Mouse (Mus musculus) limb, embryonic 13.5 days (tissue): ENCODE data around the gene Tmem101. TPM values are rescaled to one million over a fixed set of nuclear protein-coding genes. Genes with fewer than 3 reads are reported as not detected.

Experiments
- ATAC-seq: fragments of 200-750 bp; cut with Nextera tagmentation; 2 replicates; pipeline ENCODE4 v1.8.0; 2017; ENCODE audit warnings: low read depth, moderate number of reproducible peaks, moderate TSS enrichment; ENCODE audit not compliant: low FRiP score
- H3K27ac ChIP-seq: fragments of 300-500 bp; sonication (generic); 2 replicates; pipeline ENCODE4 v1.5.1; 2015; ENCODE audit warnings: inconsistent platforms, mild to moderate bottlenecking, moderate library complexity
- H3K27me3 ChIP-seq: fragments of 300-500 bp; sonication (generic); 2 replicates; pipeline ENCODE4 v1.6.1; 2015; ENCODE audit warnings: mild to moderate bottlenecking, inconsistent platforms
- H3K36me3 ChIP-seq: fragments of 300-500 bp; sonication (generic); 2 replicates; pipeline ENCODE4 v1.6.1; 2015; ENCODE audit warnings: inconsistent platforms, mild to moderate bottlenecking, moderate library complexity
- H3K4me1 ChIP-seq: fragments of 300-500 bp; sonication (generic); 2 replicates; pipeline ENCODE4 v1.6.1; 2015; ENCODE audit warnings: inconsistent platforms
- H3K4me2 ChIP-seq: fragments of 300-500 bp; sonication (generic); replicated peaks from 2 replicates; pipeline ENCODE4 v1.6.1; 2015; ENCODE audit warnings: inconsistent platforms, mild to moderate bottlenecking, moderate library complexity
- H3K4me3 ChIP-seq: fragments of 300-500 bp; sonication (generic); 2 replicates; pipeline ENCODE4 v1.5.1; 2015; ENCODE audit warnings: moderate library complexity, mild to moderate bottlenecking, inconsistent platforms
- H3K9ac ChIP-seq: fragments of 300-500 bp; sonication (generic); 2 replicates; pipeline ENCODE4 v1.6.1; 2015; ENCODE audit warnings: mild to moderate bottlenecking, inconsistent platforms
- H3K9me3 ChIP-seq: fragments of 300-500 bp; sonication (generic); 2 replicates; pipeline ENCODE4 v1.6.1; 2016; ENCODE audit warnings: inconsistent platforms
- WGBS: fragments of 180-500 bp; shearing (Covaris S2); methylation state at CpG from one replicate; pipeline ENCODE4 v1.1.7; 2015; 5-methylcytosine and 5-hydroxymethylcytosine counted together
- polyA plus RNA-seq: library from polyadenylated mRNA; unstranded; fragments of >200 nt; fragmentation: Nextera tagmentation; extraction: Ambion mirVana; gene quantifications from 2 replicates; pipeline ENCODE4 v1.2.1, GENCODE M21; 2015

Gene Tmem101
- 44.7 and 46.1 TPM in 2 replicates for polyA plus RNA-seq

- H3K4me2 ChIP-seq, result peak within 1 kb of the TSS; percentile 86
- H3K4me1 ChIP-seq, result peaks cover 8% of the 10 kb centered on the region
- under 1% methylated on average over 37 of the region's 37 CpGs for WGBS
- ATAC-seq, result peak; percentile 82
- H3K4me3 ChIP-seq, result peak within 1 kb of the TSS; percentile 67
- H3K27ac ChIP-seq, result peak within 1 kb of the TSS; percentile 75; the same call in 1 of the 2 replicates
- H3K36me3 ChIP-seq, result peaks cover 39% of the 10 kb centered on the region
- H3K27me3 ChIP-seq, result no peaks in the 10 kb centered on the region
- H3K9me3 ChIP-seq, result no peaks in the 10 kb centered on the region
- peak within 1 kb of the TSS; percentile 85 for H3K9ac ChIP-seq
These were observed at the start of gene Tmem101 for GRCm38 (mm10) chr11:102156039-102156785. Gene Tmem101, minus strand, starts transcription at chr11:102156404.

DNA sequence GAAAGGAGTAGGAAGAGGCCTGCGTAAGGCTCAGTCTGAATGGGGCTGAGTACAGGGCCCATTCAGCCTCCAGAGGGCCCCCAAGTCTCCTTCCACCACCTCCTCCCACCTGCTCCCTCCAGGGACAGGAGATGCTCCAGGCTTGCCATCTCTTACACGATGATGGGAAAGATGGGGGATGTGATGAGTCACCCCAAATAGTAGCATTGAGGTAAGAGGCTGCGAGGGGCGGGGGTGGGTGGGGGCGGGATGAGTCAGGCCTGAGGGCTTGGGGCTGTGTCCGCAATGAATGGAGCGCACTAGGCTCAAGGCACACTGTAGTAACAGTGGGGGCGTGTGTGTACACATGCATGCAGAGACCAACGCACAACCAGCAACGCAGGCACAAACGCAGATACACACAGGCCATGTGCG lies 45.2 kb upstream of the Tmem101 start:
- Histone ChIP-seq H3K27ac (no peak overlapping the region), H3K4me3 (no peak overlapping the region), H3K27me3 (no peaks in the 10 kb centered on the region), H3K4me1 (no peaks in the 10 kb centered on the region), H3K36me3 (peaks cover 96% of the 10 kb centered on the region), H3K4me2 (no peak overlapping the region), H3K9me3 (no peaks in the 10 kb centered on the region), H3K9ac (no peak overlapping the region)
- ATAC-seq, result no peak
- 87% methylated on average over 12 of the region's 12 CpGs for WGBS

GRCm38 (mm10) chr11:102199856-102200255 lies 43.7 kb upstream of the Tmem101 start:
- Histone ChIP-seq H3K4me3 (no peak overlapping the region), H3K9me3 (no peaks in the 10 kb centered on the region), H3K4me2 (no peak overlapping the region), H3K4me1 (no peaks in the 10 kb centered on the region), H3K27ac (no peak overlapping the region), H3K9ac (0 out of 2 replicates have a peak overlapping the region, but pooled peaks have one; percentile 13), H3K27me3 (no peaks in the 10 kb centered on the region), H3K36me3 (peaks cover 96% of the 10 kb centered on the region)
- 31% methylated on average over 9 of the region's 9 CpGs for WGBS
- no peak for ATAC-seq

- Histone ChIP-seq H3K9me3 (no peaks in the 10 kb centered on the region), H3K4me1 (no peaks in the 10 kb centered on the region), H3K4me2 (no peak overlapping the region), H3K27ac (no peak overlapping the region), H3K4me3 (no peak overlapping the region), H3K36me3 (peaks cover 96% of the 10 kb centered on the region), H3K9ac (no peak overlapping the region), H3K27me3 (no peaks in the 10 kb centered on the region)
- 67% methylated on average over 5 of the region's 6 CpGs for WGBS
- no peak for ATAC-seq
These were observed 42.0 kb upstream of the Tmem101 start for GRCm38 (mm10) chr11:102198245-102198644.

- 87% methylated on average over 21 of the region's 21 CpGs for WGBS
- peaks cover 3% of the 10 kb centered on the region for H3K4me1 ChIP-seq
- ATAC-seq, result no peak
- no peak overlapping the region for H3K9ac ChIP-seq
- H3K36me3 ChIP-seq, result peaks cover 88% of the 10 kb centered on the region
- no peak overlapping the region for H3K27ac ChIP-seq
- no peaks in the 10 kb centered on the region for H3K9me3 ChIP-seq
- H3K4me3 ChIP-seq, result no peak overlapping the region
- no peak overlapping the region for H3K4me2 ChIP-seq
- no peaks in the 10 kb centered on the region for H3K27me3 ChIP-seq
These were observed 40.0 kb upstream of the Tmem101 start for GRCm38 (mm10) chr11:102196018-102196797.

DNA sequence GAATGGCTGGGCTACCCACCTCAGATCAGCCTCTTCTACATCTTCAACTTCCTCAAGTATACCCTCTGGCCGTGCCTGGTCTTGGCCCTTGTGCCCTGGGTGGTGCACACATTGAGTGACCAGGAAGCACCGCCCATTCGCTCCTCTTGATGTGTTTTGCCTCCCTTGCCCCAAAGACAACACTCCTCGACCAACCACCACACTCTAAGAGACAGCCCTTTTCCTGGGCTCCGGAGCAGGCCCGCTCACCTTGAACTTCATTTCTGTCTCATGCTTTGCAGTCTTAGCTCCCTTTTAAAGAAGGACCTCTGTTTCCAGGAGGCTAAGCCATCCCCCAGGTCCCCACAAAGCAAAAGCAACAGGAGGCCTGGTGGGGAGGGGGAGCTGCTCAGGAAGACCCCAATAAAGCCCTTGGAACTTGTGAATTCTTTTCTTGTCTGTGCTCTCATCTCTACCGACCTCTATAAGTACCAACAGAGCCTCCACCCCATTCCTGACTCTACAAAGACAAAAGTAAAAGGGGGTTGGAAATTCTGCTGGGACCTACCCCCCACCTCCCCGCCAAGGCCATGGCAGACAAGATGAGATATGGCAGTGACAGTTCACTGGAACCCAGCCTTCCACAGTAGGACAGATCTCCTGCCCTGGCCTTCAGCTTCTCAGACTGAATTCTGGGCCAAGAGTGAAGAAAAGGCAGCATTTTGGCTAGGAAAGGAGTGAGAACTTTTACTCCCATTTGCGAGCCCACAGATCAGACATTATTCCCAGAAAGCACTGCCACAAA lies 37.6 kb upstream of the Tmem101 start:
- Histone ChIP-seq H3K36me3 (peaks cover 65% of the 10 kb centered on the region), H3K4me3 (no peak overlapping the region), H3K4me2 (no peak overlapping the region), H3K9ac (no peak overlapping the region), H3K9me3 (no peaks in the 10 kb centered on the region), H3K27me3 (no peaks in the 10 kb centered on the region), H3K4me1 (peaks cover 19% of the 10 kb centered on the region), H3K27ac (no peak overlapping the region)
- 81% methylated on average over 9 of the region's 9 CpGs for WGBS
- ATAC-seq, result no peak

- Histone ChIP-seq H3K4me1 (peaks cover 19% of the 10 kb centered on the region), H3K4me2 (peak overlapping the region; percentile 91), H3K27ac (peak overlapping the region; percentile 33; the same call in 1 of the 2 replicates), H3K9ac (peak overlapping the region; percentile 57), H3K9me3 (no peaks in the 10 kb centered on the region), H3K27me3 (no peaks in the 10 kb centered on the region), H3K36me3 (peaks cover 35% of the 10 kb centered on the region), H3K4me3 (peak overlapping the region; percentile 70)
- no peak for ATAC-seq
- WGBS, result 30% methylated on average over 4 of the region's 4 CpGs
These were observed 34.6 kb upstream of the Tmem101 start for GRCm38 (mm10) chr11:102190848-102191247.

- H3K4me2 ChIP-seq, result peak within 1 kb of the TSS; percentile 91
- no peaks in the 10 kb centered on the region for H3K27me3 ChIP-seq
- H3K27ac ChIP-seq, result peak within 1 kb of the TSS; percentile 69
- 2% methylated on average over 50 of the region's 50 CpGs for WGBS
- peaks cover 24% of the 10 kb centered on the region for H3K36me3 ChIP-seq
- peak within 1 kb of the TSS; percentile 79 for H3K9ac ChIP-seq
- H3K9me3 ChIP-seq, result no peaks in the 10 kb centered on the region
- ATAC-seq, result peak; percentile 89
- peaks cover 19% of the 10 kb centered on the region for H3K4me1 ChIP-seq
- H3K4me3 ChIP-seq, result peak within 1 kb of the TSS; percentile 70
These were observed 33.5 kb upstream of the Tmem101 start, which contains the start of gene G6pc3 for GRCm38 (mm10) chr11:102189461-102190436. Gene G6pc3, plus strand, starts transcription at chr11:102189620.

DNA sequence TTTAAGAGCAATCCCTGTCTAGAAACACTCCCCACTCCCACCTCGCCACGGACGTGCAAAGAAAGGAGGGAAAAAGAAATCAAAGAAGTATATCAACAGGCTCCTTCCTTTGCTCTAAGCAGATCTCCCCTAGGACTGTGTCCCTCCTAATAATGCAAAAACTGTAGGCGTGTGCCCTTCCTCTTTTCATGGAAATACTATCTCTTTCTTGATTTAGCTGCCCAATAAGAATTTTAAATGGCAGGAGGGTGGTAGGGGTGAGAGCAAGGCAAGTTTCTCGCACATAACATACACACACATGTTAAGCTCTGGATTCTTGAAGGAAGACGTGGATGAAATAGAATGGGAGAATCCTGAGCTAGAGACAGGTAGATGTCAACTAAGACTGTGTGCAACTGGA lies 32.8 kb upstream of the Tmem101 start:
- 69% methylated on average over 6 of the region's 6 CpGs for WGBS
- Histone ChIP-seq H3K9ac (peak overlapping the region; percentile 79; the same call in 1 of the 2 replicates), H3K4me1 (peaks cover 22% of the 10 kb centered on the region), H3K27ac (no peak overlapping the region), H3K4me2 (peak overlapping the region; percentile 91), H3K9me3 (no peaks in the 10 kb centered on the region), H3K27me3 (no peaks in the 10 kb centered on the region), H3K4me3 (peak overlapping the region; percentile 70), H3K36me3 (peaks cover 16% of the 10 kb centered on the region)
- ATAC-seq, result no peak

DNA sequence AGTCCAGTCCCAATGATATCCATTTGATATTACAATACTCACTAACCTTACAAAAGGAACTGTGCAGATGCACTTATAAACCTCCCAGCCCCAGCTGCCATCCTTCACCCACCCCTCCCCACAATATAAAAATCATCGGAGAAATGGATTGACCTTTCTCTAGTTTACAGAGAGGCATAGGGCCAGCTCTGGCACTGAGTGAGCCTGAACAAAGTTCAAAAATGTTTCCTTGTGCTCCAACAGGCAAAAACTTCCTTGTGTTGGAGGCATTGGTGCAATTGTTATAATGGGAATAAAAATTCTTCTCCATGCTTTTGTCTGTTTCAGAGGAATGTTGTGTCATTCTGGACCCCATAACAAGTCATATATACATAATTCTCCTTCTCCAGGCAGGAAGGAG lies 30.0 kb upstream of the Tmem101 start:
- H3K4me2 ChIP-seq, result no peak overlapping the region
- no peaks in the 10 kb centered on the region for H3K9me3 ChIP-seq
- no peak overlapping the region for H3K4me3 ChIP-seq
- no peaks in the 10 kb centered on the region for H3K27me3 ChIP-seq
- no peak for ATAC-seq
- peaks cover 15% of the 10 kb centered on the region for H3K36me3 ChIP-seq
- peaks cover 31% of the 10 kb centered on the region for H3K4me1 ChIP-seq
- H3K9ac ChIP-seq, result no peak overlapping the region
- no peak overlapping the region for H3K27ac ChIP-seq
- 81% methylated on average over 1 of the region's 1 CpGs for WGBS

- Histone ChIP-seq H3K36me3 (peaks cover 21% of the 10 kb centered on the region), H3K27me3 (no peaks in the 10 kb centered on the region), H3K9ac (no peak overlapping the region), H3K9me3 (no peaks in the 10 kb centered on the region), H3K4me3 (peak overlapping the region; percentile 92), H3K4me2 (peak overlapping the region; percentile 76), H3K4me1 (peaks cover 25% of the 10 kb centered on the region), H3K27ac (no peak overlapping the region; the same call in 1 of the 2 replicates)
- ATAC-seq, result no peak
- 42% methylated on average over 3 of the region's 3 CpGs for WGBS
These were observed 29.5 kb upstream of the Tmem101 start for GRCm38 (mm10) chr11:102185677-102186076.
